Mouse (Mus musculus): ENCODE results near the gene Slc20a1.

DNA sequence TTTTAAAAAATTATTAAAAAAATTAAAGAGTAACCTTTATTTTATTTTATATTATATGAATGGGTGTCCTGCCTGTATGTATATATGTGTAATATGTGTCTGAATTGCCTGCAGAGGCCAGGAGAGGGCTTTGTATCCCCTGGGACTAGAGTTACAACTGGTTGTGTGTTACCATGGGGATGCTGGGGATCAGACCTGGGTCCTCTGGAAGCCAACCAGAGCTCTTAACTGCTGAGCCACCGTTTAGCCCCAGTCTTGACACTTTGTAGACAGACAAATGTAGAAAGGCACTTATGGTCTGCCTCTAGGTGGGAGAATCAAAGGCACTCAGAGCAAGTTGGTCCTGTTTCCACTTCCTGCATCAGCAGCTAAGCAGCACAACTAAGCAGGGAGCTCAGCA is 50.8 kb downstream of the Slc20a1 start:
- TF ChIP-seq CTCF (IDR thresholded peaks at IDR 0.05): no peak
- TF ChIP-seq EP300 (IDR thresholded peaks at IDR 0.05): no peak
